Mouse (Mus musculus) heart, adult 2 months (tissue): ENCODE measurements around the gene Nim1k. TPM values are rescaled to one million over a fixed set of nuclear protein-coding genes. Genes with fewer than 3 reads are reported as not detected.
A peak's percentile ranks its signal among the peaks of the same experiment; 100 is the strongest.

ENCODE experiments used
- DNase-seq, 2 experiments: peaks; one replicate each; pipeline ENCODE4 v3.0.0; 2021
- H3K27ac ChIP-seq: fragments of 200-600 bp; 2 replicates; pipeline ENCODE4 v1.8.1; 2022
- H3K27me3 ChIP-seq: fragments of 200-500 bp; 2 replicates; pipeline ENCODE4 v1.6.1; 2012; ENCODE audit warnings: mild to moderate bottlenecking, low read length, inconsistent platforms, mixed read lengths; ENCODE audit not compliant: control insufficient read depth, insufficient read depth
- H3K36me3 ChIP-seq: fragments of 200-500 bp; 2 replicates; pipeline ENCODE4 v1.6.1; 2012; ENCODE audit warnings: low read length, inconsistent platforms; ENCODE audit not compliant: control insufficient read depth, insufficient read depth
- H3K4me1 ChIP-seq: fragments of 200-500 bp; 2 replicates; pipeline ENCODE4 v1.6.1; 2011; ENCODE audit warnings: low read length; ENCODE audit not compliant: control insufficient read depth, insufficient read depth
- H3K4me3 ChIP-seq: fragments of 200-600 bp; 2 replicates; pipeline ENCODE4 v1.8.1; 2022
- H3K79me2 ChIP-seq: fragments of 200-500 bp; replicated peaks from 2 replicates; pipeline ENCODE4 v1.6.1; 2012; ENCODE audit warnings: mild to moderate bottlenecking, inconsistent platforms, low read length, moderate library complexity, mixed read lengths; ENCODE audit not compliant: control insufficient read depth, insufficient read depth
- H3K9ac ChIP-seq: fragments of 200-500 bp; 2 replicates; pipeline ENCODE4 v1.6.1; 2012; ENCODE audit warnings: low read depth, mild to moderate bottlenecking, control low read depth, inconsistent platforms, low read length, mixed read lengths
- CTCF ChIP-seq: fragments of 200-600 bp; IDR thresholded peaks from 2 replicates; pipeline ENCODE4 v1.8.1; 2022; ENCODE audit warnings: antibody characterized with exemption, mild to moderate bottlenecking, moderate library complexity
- EP300 ChIP-seq: fragments of 200-500 bp; IDR thresholded peaks from 2 replicates; pipeline ENCODE4 v1.6.1; 2011; ENCODE audit warnings: low read depth, low read length, control low read depth; ENCODE audit not compliant: insufficient read depth
- POLR2A ChIP-seq: fragments of 200-500 bp; IDR thresholded peaks from 2 replicates; pipeline ENCODE4 v1.6.1; 2011; ENCODE audit warnings: mild to moderate bottlenecking, low read depth, low read length, control low read depth; ENCODE audit not compliant: insufficient read depth
- WGBS: fragments of 180-500 bp; shearing (Covaris S2); methylation state at CpG from one replicate; pipeline ENCODE4 v1.1.7; 2018; 5-methylcytosine and 5-hydroxymethylcytosine counted together
- intact Hi-C: fragments of 180-260 bp; cut with DNase I; formaldehyde crosslinking; loops from one replicate; pipeline ENCODE4 v1.15.1; 2025
- polyA plus RNA-seq: library from polyadenylated mRNA; depleted of rRNA; stranded (reverse); fragments of >200 nt; gene quantifications from 2 replicates; pipeline ENCODE4 v1.2.3, GENCODE M21; 2012
- total RNA-seq, 2 experiments: library from RNA; stranded (reverse); gene quantifications; 2 replicates each; pipeline ENCODE4 v1.2.3; 2021

Nim1k gene
- total and polyA plus RNA-seq, 3 experiments: 0.64 to 1.8 (median 1.2) TPM

- H3K4me3 ChIP-seq: no peak overlapping the region
- no peak overlapping the region for H3K27ac ChIP-seq
- 86% methylated on average over 6 of the region's 6 CpGs for WGBS
- no peaks in the 10 kb centered on the region for H3K27me3 ChIP-seq
- peaks cover 1% of the 10 kb centered on the region for H3K4me1 ChIP-seq
- TF ChIP-seq CTCF (no peak), POLR2A (no peak), EP300 (no peak)
- intact Hi-C loops: no loop called here
- 0 out of 2 replicates have a peak, but pooled peaks cover 1% of the 10 kb centered on the region for H3K79me2 ChIP-seq
- H3K9ac ChIP-seq: no peak overlapping the region
- H3K36me3 ChIP-seq: peaks cover 3% of the 10 kb centered on the region
- DNase-seq: no peak
These were observed 12.8 kb downstream of the Nim1k start for GRCm38 (mm10) chr13:119742711-119743415.

GRCm38 (mm10) chr13:119741390-119742237 is 14.1 kb downstream of the Nim1k start:
- no peak for DNase-seq
- H3K4me1 ChIP-seq: peaks cover 3% of the 10 kb centered on the region
- H3K79me2 ChIP-seq: 0 out of 2 replicates have a peak, but pooled peaks cover 1% of the 10 kb centered on the region
- intact Hi-C loops: no loop called here
- H3K4me3 ChIP-seq: peak overlapping the region; percentile 37
- H3K27ac ChIP-seq: no peak overlapping the region; the same call in 1 of the 2 replicates
- TF ChIP-seq CTCF (no peak), EP300 (no peak), POLR2A (no peak)
- H3K9ac ChIP-seq: peak overlapping the region; percentile 65
- H3K36me3 ChIP-seq: peaks cover 3% of the 10 kb centered on the region
- WGBS: 17% methylated on average over 19 of the region's 19 CpGs
- no peaks in the 10 kb centered on the region for H3K27me3 ChIP-seq

- intact Hi-C loops: no loop called here
These were observed 24.2 kb downstream of the Nim1k start for GRCm38 (mm10) chr13:119731448-119731847.

GRCm38 (mm10) chr13:119729406-119729805 is 26.3 kb downstream of the Nim1k start:
- Histone ChIP-seq H3K27me3 (no peaks in the 10 kb centered on the region), H3K27ac (no peak overlapping the region), H3K4me1 (no peaks in the 10 kb centered on the region; the same call in 1 of the 2 replicates), H3K9ac (no peak overlapping the region), H3K79me2 (no peaks in the 10 kb centered on the region), H3K36me3 (no peaks in the 10 kb centered on the region), H3K4me3 (no peak overlapping the region)
- TF ChIP-seq EP300: no peak
- WGBS: 85% methylated on average over 7 of the region's 7 CpGs
- DNase-seq: no peak
- intact Hi-C loops: no loop called here

More at GRCm38 (mm10) chr13:119731448-119731847, 24.2 kb downstream of the Nim1k start:
- 70% methylated on average over 6 of the region's 6 CpGs for WGBS
- Histone ChIP-seq H3K4me3 (no peak overlapping the region), H3K4me1 (no peaks in the 10 kb centered on the region; the same call in 1 of the 2 replicates), H3K27me3 (no peaks in the 10 kb centered on the region), H3K9ac (no peak overlapping the region), H3K79me2 (no peaks in the 10 kb centered on the region), H3K27ac (no peak overlapping the region), H3K36me3 (no peaks in the 10 kb centered on the region)
- no peak for DNase-seq
- TF ChIP-seq CTCF (no peak), EP300 (no peak), POLR2A (no peak)

GRCm38 (mm10) chr13:119727608-119728387 is 27.9 kb downstream of the Nim1k start:
- H3K27me3 ChIP-seq: no peaks in the 10 kb centered on the region
- H3K4me1 ChIP-seq: no peaks in the 10 kb centered on the region; the same call in 1 of the 2 replicates
- no peak overlapping the region for H3K27ac ChIP-seq
- TF ChIP-seq POLR2A (no peak), CTCF (no peak), EP300 (no peak)
- H3K9ac ChIP-seq: no peak overlapping the region
- WGBS: 68% methylated on average over 26 of the region's 26 CpGs
- no peaks in the 10 kb centered on the region for H3K36me3 ChIP-seq
- DNase-seq: no peak
- H3K79me2 ChIP-seq: no peaks in the 10 kb centered on the region
- no peak overlapping the region for H3K4me3 ChIP-seq
- intact Hi-C loops: no loop called here
